Mouse (Mus musculus) ZHBTc4 (cell line): ENCODE measurements around the gene Alkbh1.

ENCODE experiments used
- DNase-seq: peaks from one replicate; pipeline ENCODE4 v3.0.0-alpha.2; 2011; ENCODE audit warnings: low read depth, low spot score

Alkbh1 gene

DNA sequence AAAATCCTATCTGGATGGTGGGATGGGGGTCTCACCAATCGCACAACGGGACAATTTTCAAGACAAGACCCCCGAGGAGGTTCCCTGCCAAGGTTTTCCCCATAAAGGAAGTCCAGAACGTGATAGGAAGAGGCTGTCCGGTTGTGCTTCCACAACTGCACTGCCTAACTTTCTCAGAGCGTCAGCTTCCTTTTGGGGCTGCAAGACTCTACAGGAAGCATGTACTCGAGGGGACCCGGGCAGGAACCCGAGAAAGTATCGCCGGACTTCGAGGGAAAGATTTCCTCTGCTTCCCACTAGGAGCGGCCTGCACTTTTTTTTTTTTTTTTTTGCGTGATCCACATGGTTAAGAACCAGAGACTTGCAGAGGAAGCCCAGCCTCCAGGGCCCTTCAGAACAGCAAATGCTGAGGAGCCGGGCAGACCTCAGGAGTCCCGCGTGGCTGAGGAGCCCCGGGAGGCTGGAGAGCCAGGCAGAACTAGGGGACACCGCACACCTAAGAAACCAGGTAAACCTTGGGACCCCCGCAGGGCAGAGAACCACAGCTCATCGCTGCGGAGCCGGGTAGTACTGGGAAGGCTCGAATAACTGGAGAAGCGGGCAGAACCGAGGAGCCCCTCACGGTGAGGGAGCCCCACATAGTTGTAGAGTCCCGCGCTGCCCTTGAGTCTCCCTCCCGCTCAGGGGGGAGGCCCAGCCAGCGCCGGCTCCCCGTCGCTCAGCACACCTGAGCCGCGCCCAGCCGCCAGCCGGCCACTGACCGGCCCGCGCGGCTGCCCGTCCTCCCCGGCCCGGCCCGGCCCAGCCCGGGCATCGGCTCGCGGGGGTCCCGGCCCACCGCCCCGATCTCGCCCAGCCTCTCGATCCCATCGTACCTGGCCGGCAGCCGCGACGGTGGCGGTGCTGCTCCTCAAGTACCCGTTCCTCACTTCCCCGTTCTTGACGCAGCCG, 56.4 kb downstream of the Alkbh1 start:
- peak; percentile 36 for DNase-seq

DNA sequence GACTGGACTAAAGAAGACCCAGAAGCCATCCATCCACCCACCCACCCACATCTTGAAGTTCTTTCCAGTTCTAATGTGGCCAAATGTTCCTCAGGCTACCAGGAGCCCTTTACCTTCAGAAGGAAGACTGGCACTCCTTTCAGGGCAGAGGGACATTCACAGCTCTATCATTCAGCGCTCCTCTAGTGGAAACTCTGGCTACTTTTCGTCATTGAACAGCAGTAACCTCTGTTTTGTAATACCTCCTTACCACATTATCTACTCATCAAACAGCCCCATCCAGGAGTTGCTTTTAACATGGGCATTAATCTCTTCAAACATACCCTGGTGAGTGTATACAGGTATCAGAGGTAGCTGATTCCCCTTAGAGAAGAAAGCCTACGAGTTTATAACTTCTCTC, 58.8 kb downstream of the Alkbh1 start:
- no peak for DNase-seq

DNA sequence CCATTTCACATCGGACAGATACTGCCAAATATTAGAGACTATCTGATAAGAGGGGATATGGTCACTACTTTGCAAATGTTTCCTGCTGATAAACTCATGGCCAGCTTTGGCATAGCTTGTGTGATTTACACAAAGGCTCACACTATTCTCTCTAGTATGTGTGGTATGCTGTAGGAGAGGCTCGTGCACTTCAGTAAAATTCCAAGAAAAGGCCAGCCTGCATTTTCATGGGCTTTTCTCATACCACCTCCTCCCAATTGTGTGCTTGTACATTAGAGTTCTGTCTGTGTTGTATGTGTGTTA, 62.5 kb downstream of the Alkbh1 start:
- no peak for DNase-seq

DNA sequence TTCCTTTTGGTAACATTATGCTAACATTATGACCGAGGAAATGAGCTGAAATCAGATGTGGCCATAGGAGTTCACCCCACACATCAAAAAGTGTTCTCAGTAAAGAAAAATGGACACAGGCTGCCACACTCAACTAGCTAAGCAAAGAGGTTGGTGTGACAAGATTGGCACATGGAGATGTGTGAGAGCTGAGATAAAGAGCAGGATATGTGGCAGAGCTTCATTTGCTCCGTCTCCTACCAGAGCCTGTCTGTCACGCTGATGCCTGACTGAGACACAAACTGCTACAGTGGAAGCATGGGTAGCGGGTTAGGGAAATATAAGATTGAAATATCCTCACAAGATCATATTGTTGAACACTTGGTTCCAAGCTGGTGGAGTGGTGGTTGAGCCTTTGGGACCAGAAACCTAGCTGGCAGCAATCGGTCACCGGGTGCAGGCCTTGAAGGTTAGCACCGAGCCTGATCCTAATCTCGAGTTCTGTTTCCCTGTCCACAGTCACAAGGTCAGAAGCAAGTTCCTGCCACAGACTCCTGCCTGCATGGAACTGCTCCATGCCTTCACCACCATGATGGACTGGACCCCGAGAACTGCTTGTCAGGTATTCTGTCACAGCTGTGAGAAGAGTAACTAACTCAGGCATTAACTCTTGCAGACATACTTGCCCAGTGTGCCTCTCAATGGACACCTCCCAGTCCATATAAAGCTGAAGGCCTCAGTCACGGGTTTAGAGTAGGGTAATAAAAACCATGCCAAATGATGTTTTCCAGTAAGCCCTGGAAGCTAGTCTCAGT, 63.0 kb downstream of the Alkbh1 start:
- DNase-seq = no peak

DNA sequence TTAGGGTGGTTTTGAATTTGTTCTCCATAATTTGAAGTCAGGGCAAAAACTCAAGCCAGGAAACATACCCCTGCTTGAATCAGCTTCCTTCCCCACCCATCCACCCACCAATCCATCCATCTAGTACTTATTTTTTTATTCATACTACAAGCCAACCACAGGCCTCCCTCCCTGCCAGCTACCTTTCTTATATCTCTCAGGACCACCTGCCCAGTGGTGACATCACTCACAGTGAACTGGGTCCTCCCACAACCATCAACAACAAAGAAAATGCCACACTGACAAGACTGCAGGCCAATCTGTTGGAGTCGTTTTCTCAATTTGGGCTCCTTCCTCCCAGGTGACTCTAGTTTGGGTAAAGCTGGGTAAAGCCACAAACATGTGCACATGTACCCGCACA, 64.3 kb downstream of the Alkbh1 start:
- DNase-seq = no peak
